Mouse (Mus musculus) myocyte (in vitro differentiated cells): ENCODE measurements around the gene Eif5b. TPM values are rescaled to one million over a fixed set of nuclear protein-coding genes. Genes with fewer than 3 reads are reported as not detected.

Source experiments
- H3K27me3 ChIP-seq: one replicate; pipeline ENCODE4 v1.6.1; 2011; ENCODE audit not compliant: control insufficient read depth, insufficient read depth, insufficient read length
- H3K36me3 ChIP-seq: one replicate; pipeline ENCODE4 v1.6.1; 2011; ENCODE audit not compliant: control insufficient read depth, insufficient read depth
- H3K4me2 ChIP-seq: one replicate; pipeline ENCODE4 v1.6.1; 2011; ENCODE audit warnings: low read depth, control low read depth
- H3K4me3 ChIP-seq: one replicate; pipeline ENCODE4 v1.5.1; 2011; ENCODE audit warnings: mild to moderate bottlenecking, control low read depth, moderate library complexity
- H3K79me2 ChIP-seq: one replicate; pipeline ENCODE4 v1.6.1; 2011; ENCODE audit not compliant: control insufficient read depth, insufficient read depth
- H3ac ChIP-seq: one replicate; pipeline ENCODE4 v1.6.1; 2011; ENCODE audit not compliant: control insufficient read depth, insufficient read length
- CEBPB ChIP-seq: IDR thresholded peaks from 2 replicates; pipeline ENCODE4 v1.6.1; 2011; ENCODE audit warnings: mild to moderate bottlenecking, moderate library complexity; ENCODE audit not compliant: poor library complexity, insufficient read depth, severe bottlenecking
- E2F4 ChIP-seq: IDR thresholded peaks from one replicate; pipeline ENCODE4 v1.6.1; 2011; ENCODE audit warnings: mild to moderate bottlenecking, control low read depth, moderate library complexity; ENCODE audit not compliant: insufficient read depth
- MAX ChIP-seq: IDR thresholded peaks from one replicate; pipeline ENCODE4 v1.6.1; 2011; ENCODE audit warnings: low read depth, mild to moderate bottlenecking, control low read depth
- MYOD1 ChIP-seq, 3 experiments: IDR thresholded peaks; one replicate each; pipeline ENCODE4 v1.6.1; 2011; ENCODE audit warnings: control low read depth in 2 of 3, low read depth in 2 of 3, mild to moderate bottlenecking in 2 of 3, moderate library complexity in 1 of 3; ENCODE audit not compliant: insufficient read length in 2 of 3, control insufficient read depth in 1 of 3
- MYOG ChIP-seq, 3 experiments: IDR thresholded peaks; one replicate each; pipeline ENCODE4 v1.6.1; 2011; ENCODE audit warnings: control low read depth in 2 of 3, low read depth in 2 of 3, mild to moderate bottlenecking in 2 of 3; ENCODE audit not compliant: insufficient read length in 2 of 3, control insufficient read depth in 1 of 3, insufficient read depth in 1 of 3
- POLR2A ChIP-seq: IDR thresholded peaks from one replicate; pipeline ENCODE4 v1.6.1; 2011; ENCODE audit warnings: low read depth, mild to moderate bottlenecking, control low read depth, moderate library complexity; ENCODE audit not compliant: insufficient read length
- POLR2AphosphoS2 ChIP-seq: IDR thresholded peaks from one replicate; pipeline ENCODE4 v1.6.1; 2011; ENCODE audit warnings: low read depth, control low read depth; ENCODE audit not compliant: insufficient read length
- REST ChIP-seq: IDR thresholded peaks from one replicate; pipeline ENCODE4 v1.6.1; 2011; ENCODE audit warnings: mild to moderate bottlenecking, control low read depth, moderate library complexity; ENCODE audit not compliant: insufficient read depth, insufficient read length
- SRF ChIP-seq: IDR thresholded peaks from one replicate; pipeline ENCODE4 v1.6.1; 2011; ENCODE audit warnings: low read depth; ENCODE audit not compliant: control insufficient read depth, insufficient read length
- TCF12 ChIP-seq: IDR thresholded peaks from one replicate; pipeline ENCODE4 v1.6.1; 2011; ENCODE audit warnings: mild to moderate bottlenecking, control low read depth; ENCODE audit not compliant: poor library complexity, insufficient read depth, severe bottlenecking
- TCF3 ChIP-seq: IDR thresholded peaks from one replicate; pipeline ENCODE4 v1.6.1; 2011; ENCODE audit warnings: low read depth, control low read depth; ENCODE audit not compliant: insufficient read length
- USF1 ChIP-seq: IDR thresholded peaks from one replicate; pipeline ENCODE4 v1.6.1; 2011; ENCODE audit warnings: low read depth, mild to moderate bottlenecking, control low read depth, moderate library complexity
- polyA plus RNA-seq: library from polyadenylated mRNA; unstranded; fragments of >200 nt; fragmentation: generic; extraction: Trizol; gene quantifications from one replicate; pipeline ENCODE4 v1.2.1, GENCODE M21; 2012; ENCODE audit warnings: missing spikeins

Gene Eif5b
- polyA plus RNA-seq, 1 experiment = 16.2 TPM

- no peak within 1 kb of the TSS for H3ac ChIP-seq
- H3K79me2 ChIP-seq = no peaks in the 10 kb centered on the region
- no peaks in the 10 kb centered on the region for H3K36me3 ChIP-seq
- TF ChIP-seq TCF12 = no peak
- TF ChIP-seq USF1 = no peak
- TF ChIP-seq TCF3 = no peak
- no peak for TF ChIP-seq REST
- no peak for TF ChIP-seq MYOD1 (IDR thresholded peaks at IDR 0.05; ENCODE audit: control insufficient read depth in 1 of 3, insufficient read length in 2 of 3, low read depth in 2 of 3)
- no peak for TF ChIP-seq MAX
- no peak for TF ChIP-seq POLR2A
- H3K4me3 ChIP-seq = no peak within 1 kb of the TSS
- H3K27me3 ChIP-seq = peaks cover 8% of the 10 kb centered on the region
- H3K4me2 ChIP-seq = no peak within 1 kb of the TSS
Measured at GRCm38 (mm10) chr1:37957659-37958058, 40.2 kb upstream of the Eif5b start, which contains the start of gene Lyg1. Lyg1 (minus strand) TSS chr1:37957759.

GRCm38 (mm10) chr1:37958516-37958915, 39.3 kb upstream of the Eif5b start:
- H3K4me3 ChIP-seq = no peak overlapping the region
- no peaks in the 10 kb centered on the region for H3K36me3 ChIP-seq
- no peak for TF ChIP-seq CEBPB
- TF ChIP-seq MYOG (IDR thresholded peaks at IDR 0.05; ENCODE audit: control insufficient read depth in 1 of 3, insufficient read depth in 1 of 3, insufficient read length in 2 of 3, low read depth in 2 of 3) = no peak
- no peaks in the 10 kb centered on the region for H3K79me2 ChIP-seq
- H3K4me2 ChIP-seq = no peak overlapping the region
- H3ac ChIP-seq = no peak overlapping the region
- peaks cover 8% of the 10 kb centered on the region for H3K27me3 ChIP-seq

GRCm38 (mm10) chr1:37959486-37959885, 38.3 kb upstream of the Eif5b start:
- Histone ChIP-seq H3K4me3 (no peak overlapping the region), H3ac (no peak overlapping the region), H3K27me3 (peaks cover 4% of the 10 kb centered on the region), H3K4me2 (no peak overlapping the region), H3K79me2 (no peaks in the 10 kb centered on the region), H3K36me3 (no peaks in the 10 kb centered on the region)
- TF ChIP-seq POLR2AphosphoS2 (no peak), TCF12 (no peak), SRF (no peak), USF1 (no peak), TCF3 (no peak), MYOG (IDR thresholded peaks at IDR 0.05; ENCODE audit: control insufficient read depth in 1 of 3, insufficient read depth in 1 of 3, insufficient read length in 2 of 3, low read depth in 2 of 3) (no peak), E2F4 (no peak), MYOD1 (IDR thresholded peaks at IDR 0.05; ENCODE audit: control insufficient read depth in 1 of 3, insufficient read length in 2 of 3, low read depth in 2 of 3) (no peak), REST (no peak), POLR2A (no peak), CEBPB (no peak), MAX (no peak)

- Histone ChIP-seq H3K79me2 (no peaks in the 10 kb centered on the region), H3K4me3 (no peak overlapping the region), H3ac (no peak overlapping the region), H3K36me3 (no peaks in the 10 kb centered on the region), H3K4me2 (no peak overlapping the region), H3K27me3 (no peaks in the 10 kb centered on the region)
- TF ChIP-seq CEBPB (no peak), MYOG (IDR thresholded peaks at IDR 0.05; ENCODE audit: control insufficient read depth in 1 of 3, insufficient read depth in 1 of 3, insufficient read length in 2 of 3, low read depth in 2 of 3) (no peak), TCF3 (no peak), MAX (no peak), REST (no peak), MYOD1 (IDR thresholded peaks at IDR 0.05; ENCODE audit: control insufficient read depth in 1 of 3, insufficient read length in 2 of 3, low read depth in 2 of 3) (no peak)
Measured at GRCm38 (mm10) chr1:37965571-37965970, 32.2 kb upstream of the Eif5b start.

GRCm38 (mm10) chr1:37968746-37969145, 29.1 kb upstream of the Eif5b start:
- TF ChIP-seq MYOD1 (IDR thresholded peaks at IDR 0.05; ENCODE audit: control insufficient read depth in 1 of 3, insufficient read length in 2 of 3, low read depth in 2 of 3) = no peak
- TF ChIP-seq E2F4 = no peak
- no peak for TF ChIP-seq REST
- TF ChIP-seq SRF = no peak
- no peak for TF ChIP-seq MYOG (IDR thresholded peaks at IDR 0.05; ENCODE audit: control insufficient read depth in 1 of 3, insufficient read depth in 1 of 3, insufficient read length in 2 of 3, low read depth in 2 of 3)
- no peak for TF ChIP-seq TCF12
- no peak for TF ChIP-seq POLR2AphosphoS2
- TF ChIP-seq MAX = no peak
- no peak for TF ChIP-seq TCF3
- TF ChIP-seq USF1 = no peak
- TF ChIP-seq CEBPB = no peak
- TF ChIP-seq POLR2A = no peak
- no peak overlapping the region for H3K4me3 ChIP-seq
- H3K4me2 ChIP-seq = no peak overlapping the region
- no peak overlapping the region for H3ac ChIP-seq
- no peaks in the 10 kb centered on the region for H3K36me3 ChIP-seq
- H3K79me2 ChIP-seq = no peaks in the 10 kb centered on the region
- H3K27me3 ChIP-seq = no peaks in the 10 kb centered on the region
